In the genomic region with DNA sequence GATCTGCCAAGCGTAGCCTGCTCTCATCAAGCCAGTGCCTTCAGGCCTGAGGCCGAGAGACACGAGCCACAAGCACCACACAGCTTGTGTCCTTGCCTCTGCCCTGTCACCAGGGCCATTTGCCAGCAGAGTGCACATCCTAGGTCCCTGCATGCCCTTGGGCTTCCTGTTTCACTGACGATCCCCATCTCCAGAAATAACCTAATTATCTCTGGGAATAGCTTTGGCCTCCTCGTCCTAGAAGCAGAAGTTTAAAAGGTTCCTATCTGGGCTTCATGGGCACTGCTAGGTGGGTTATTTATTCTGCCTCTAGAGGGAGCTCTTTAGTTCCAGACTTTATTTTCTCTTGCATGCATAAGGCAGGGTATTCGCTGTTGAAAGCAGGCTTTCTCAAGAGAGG, we compare ENCODE assay signal across 8 mouse cellular contexts.
DNase-seq lines count a peak whose midpoint lies in the region; ATAC-seq lines count a peak whose summit lies in the region.

No protein-coding gene starts in this region.

- DNase-seq in forebrain, embryonic 14.5 days (ENCODE audit: low spot score) = peak; percentile 35
- no peak for DNase-seq in forebrain, embryonic 11.5 days (ENCODE audit: low spot score)
- DNase-seq in ovary, postnatal 36 days (ENCODE audit: low spot score) = peak; percentile 31
- no peak for DNase-seq in ovary, postnatal 14 days (ENCODE audit: low spot score)
- DNase-seq in cerebellum, adult 9-11 months = peak; percentile 49
- peak; percentile 76 for DNase-seq in kidney, adult 9 months

- no peaks in the 10 kb centered on the region for H3K36me3 ChIP-seq in forebrain, embryonic 14.5 days (ENCODE audit: control insufficient read depth, insufficient read depth, low read length)
- H3K36me3 ChIP-seq in forebrain, embryonic 11.5 days (ENCODE audit: control insufficient read depth, insufficient read depth, low read length) = no peaks in the 10 kb centered on the region
- H3K36me3 ChIP-seq in forebrain, embryonic 15.5 days = no peaks in the 10 kb centered on the region

- no peak overlapping the region for H3K4me3 ChIP-seq in forebrain, embryonic 14.5 days (ENCODE audit: low read depth, low read length)
- H3K4me3 ChIP-seq in forebrain, embryonic 11.5 days (ENCODE audit: low read depth, low read length) = no peak overlapping the region
- H3K4me3 ChIP-seq in forebrain, embryonic 15.5 days = no peak overlapping the region

- no peak for ATAC-seq in forebrain, embryonic 14.5 days
- no peak for ATAC-seq in forebrain, embryonic 11.5 days (replicated peaks; ENCODE audit: low FRiP score)
- ATAC-seq in megakaryocyte, adult 5-6 weeks (ENCODE audit: poor library complexity, severe bottlenecking) = peak; percentile 68; the same call in 1 of the 2 replicates
- no peak for ATAC-seq in forebrain, embryonic 15.5 days (replicated peaks)

- no peaks in the 10 kb centered on the region for H3K27me3 ChIP-seq in forebrain, embryonic 14.5 days (replicated peaks; ENCODE audit: control insufficient read depth, insufficient read depth, low read length)
- H3K27me3 ChIP-seq in forebrain, embryonic 11.5 days (ENCODE audit: control insufficient read depth, insufficient read depth, low read length) = no peaks in the 10 kb centered on the region
- H3K27me3 ChIP-seq in forebrain, embryonic 15.5 days = no peaks in the 10 kb centered on the region

- H3K9ac ChIP-seq in forebrain, embryonic 14.5 days (ENCODE audit: low read length) = no peak overlapping the region
- no peak overlapping the region for H3K9ac ChIP-seq in forebrain, embryonic 11.5 days (ENCODE audit: low read length)
- no peak overlapping the region for H3K9ac ChIP-seq in forebrain, embryonic 15.5 days (replicated peaks)

- no peak overlapping the region for H3K27ac ChIP-seq in forebrain, embryonic 14.5 days (ENCODE audit: low read depth, low read length)
- no peak overlapping the region for H3K27ac ChIP-seq in forebrain, embryonic 11.5 days (ENCODE audit: low read depth, low read length)
- H3K27ac ChIP-seq in forebrain, embryonic 15.5 days (replicated peaks) = no peak overlapping the region

- 65% methylated on average over 6 of the region's 6 CpGs for WGBS in forebrain, embryonic 14.5 days
- 54% methylated on average over 6 of the region's 6 CpGs for WGBS in forebrain, embryonic 11.5 days
- WGBS in forebrain, embryonic 15.5 days = 54% methylated on average over 6 of the region's 6 CpGs

- H3K9me3 ChIP-seq in forebrain, embryonic 14.5 days (replicated peaks; ENCODE audit: control insufficient read depth, low read length) = no peaks in the 10 kb centered on the region
- no peaks in the 10 kb centered on the region for H3K9me3 ChIP-seq in forebrain, embryonic 11.5 days (ENCODE audit: control insufficient read depth, low read length)
- no peaks in the 10 kb centered on the region for H3K9me3 ChIP-seq in forebrain, embryonic 15.5 days

- H3K4me1 ChIP-seq in forebrain, embryonic 14.5 days (ENCODE audit: control insufficient read depth, insufficient read depth, low read length) = no peaks in the 10 kb centered on the region
- no peaks in the 10 kb centered on the region for H3K4me1 ChIP-seq in forebrain, embryonic 11.5 days (replicated peaks; ENCODE audit: control insufficient read depth, insufficient read depth, low read length)
- no peaks in the 10 kb centered on the region for H3K4me1 ChIP-seq in forebrain, embryonic 15.5 days

- no peak overlapping the region for H3K4me2 ChIP-seq in forebrain, embryonic 14.5 days (ENCODE audit: low read length)
- no peak overlapping the region for H3K4me2 ChIP-seq in forebrain, embryonic 11.5 days (ENCODE audit: low read depth, low read length, severe bottlenecking)
- no peak overlapping the region for H3K4me2 ChIP-seq in forebrain, embryonic 15.5 days (replicated peaks)

Comparison
In these comparisons a context has a peak if more than half of its experiments do, and no peak if none do; other contexts are left out.
1. DNase-seq: peak in forebrain, embryonic 14.5 days (single experiment), ovary, postnatal 36 days (single experiment), cerebellum, adult 9-11 months (single experiment) and kidney, adult 9 months (single experiment); none in forebrain, embryonic 11.5 days (single experiment) and ovary, postnatal 14 days (single experiment).